Mouse (Mus musculus) spleen, adult 12 weeks (tissue): Measurements from ENCODE around the gene Dennd6a.

ENCODE experiments used
- DNase-seq: peaks from one replicate; pipeline ENCODE4 v3.0.0; 2022; ENCODE audit warnings: low spot score

The Dennd6a gene

GRCm38 (mm10) chr14:26571951-26572675 is 1.5 kb upstream of the Dennd6a start:
- no peak for DNase-seq

DNA sequence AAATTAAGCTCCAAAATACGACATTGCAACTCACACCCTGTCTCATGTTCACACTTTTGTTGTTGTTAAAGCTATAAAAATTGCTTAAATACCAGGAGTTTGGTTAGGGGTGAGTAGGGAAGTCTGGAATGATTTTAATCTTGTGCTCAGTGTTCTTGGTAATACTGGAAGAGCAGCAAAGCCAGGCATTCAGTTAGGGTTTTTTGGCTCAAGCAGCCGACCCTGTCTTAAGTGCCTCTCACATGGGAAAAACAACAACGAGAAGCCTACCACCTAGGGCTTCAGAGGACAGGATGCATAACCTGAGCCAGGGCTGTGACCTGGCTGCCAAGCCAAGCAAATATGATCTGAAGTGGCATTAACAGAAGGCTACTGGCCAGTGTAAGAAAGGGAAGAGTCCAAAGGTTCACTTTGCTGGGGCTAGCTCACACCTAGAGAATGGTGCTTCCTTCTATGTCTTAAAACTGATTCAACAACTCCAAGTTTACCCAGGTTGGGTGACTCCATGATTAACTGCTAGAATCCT is 2.7 kb downstream of the Dennd6a start:
- DNase-seq, result no peak

GRCm38 (mm10) chr14:26578791-26579191 is 5.1 kb downstream of the Dennd6a start:
- DNase-seq, result no peak

- DNase-seq, result peak; percentile 90
Measured at GRCm38 (mm10) chr14:26579346-26580343, 6.0 kb downstream of the Dennd6a start.

- DNase-seq, result no peak
Measured at GRCm38 (mm10) chr14:26583645-26584044, 10.0 kb downstream of the Dennd6a start.

- DNase-seq, result no peak
Measured at GRCm38 (mm10) chr14:26587116-26587515, 13.5 kb downstream of the Dennd6a start.

DNA sequence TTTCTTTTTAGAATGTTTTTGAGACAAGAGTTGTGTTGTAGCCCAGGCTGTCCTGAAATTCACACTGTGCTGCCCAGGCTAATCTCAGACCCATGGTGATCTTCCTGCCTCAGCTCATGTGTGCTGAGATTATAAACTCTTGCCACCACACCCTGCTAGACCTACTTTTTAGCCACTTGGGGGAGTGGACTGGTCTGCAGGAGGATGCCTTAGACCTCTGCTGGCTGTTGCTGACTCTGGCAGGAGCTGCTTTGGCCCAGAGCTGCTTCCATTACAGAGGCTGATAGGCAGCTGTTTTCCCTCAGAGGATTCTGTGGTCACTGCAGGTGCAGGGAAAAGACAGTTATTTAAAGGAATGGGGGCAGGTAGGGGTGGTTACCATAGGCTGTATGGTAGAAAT is 17.7 kb downstream of the Dennd6a start:
- no peak for DNase-seq

DNA sequence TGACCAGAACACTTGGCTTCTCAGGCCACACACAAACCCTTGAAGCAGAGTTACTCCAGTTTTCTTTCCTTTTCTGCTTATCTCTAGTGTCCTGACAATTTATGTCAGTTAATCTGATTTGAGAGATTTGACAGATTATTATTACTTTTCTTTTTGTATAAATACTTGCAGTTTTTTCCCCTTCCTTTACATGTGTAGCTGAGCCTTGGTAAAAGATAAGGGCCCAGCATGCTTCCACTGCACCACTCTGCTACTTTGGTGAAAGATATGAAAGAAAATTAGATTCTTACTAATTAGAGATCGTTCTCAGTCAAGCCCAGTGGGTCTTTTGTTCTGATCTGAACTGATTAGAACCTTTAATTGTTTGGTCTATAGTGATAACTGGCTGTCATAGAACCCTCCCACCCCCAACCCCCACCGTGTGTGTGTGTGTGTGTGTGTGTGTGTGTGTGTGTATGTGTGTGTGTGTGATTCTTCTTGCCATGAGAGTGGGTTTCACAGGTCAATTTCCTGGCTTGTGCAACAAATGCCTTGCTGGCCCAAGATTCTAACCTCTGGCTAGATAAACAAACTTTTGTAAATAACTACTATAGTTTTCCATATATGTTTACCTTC is 19.7 kb downstream of the Dennd6a start:
- DNase-seq, result no peak

- no peak for DNase-seq
Measured at GRCm38 (mm10) chr14:26595167-26595566, 21.5 kb downstream of the Dennd6a start.

GRCm38 (mm10) chr14:26595695-26596365 is 22.2 kb downstream of the Dennd6a start:
- DNase-seq, result no peak

GRCm38 (mm10) chr14:26605354-26605753 is 31.7 kb downstream of the Dennd6a start:
- DNase-seq, result no peak

DNA sequence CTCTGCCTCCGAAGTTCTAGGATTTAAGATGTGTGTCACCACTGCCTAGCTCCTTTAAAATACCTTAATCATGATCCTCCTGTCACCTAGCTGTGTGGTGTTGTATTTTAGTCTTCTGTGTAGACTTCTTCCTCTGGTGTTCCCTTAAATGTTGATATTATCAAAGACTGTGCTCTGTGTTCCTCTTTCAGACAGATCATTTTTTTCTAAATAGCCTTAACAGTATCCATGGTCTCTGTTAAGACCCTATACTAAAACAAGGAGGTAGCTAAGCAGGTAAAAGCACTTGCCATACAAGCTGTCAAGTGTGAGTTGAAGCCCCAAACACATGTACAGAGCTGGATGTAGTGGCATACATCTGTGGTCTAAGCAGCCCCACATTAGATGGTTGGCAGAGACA is 36.0 kb downstream of the Dennd6a start:
- no peak for DNase-seq

DNA sequence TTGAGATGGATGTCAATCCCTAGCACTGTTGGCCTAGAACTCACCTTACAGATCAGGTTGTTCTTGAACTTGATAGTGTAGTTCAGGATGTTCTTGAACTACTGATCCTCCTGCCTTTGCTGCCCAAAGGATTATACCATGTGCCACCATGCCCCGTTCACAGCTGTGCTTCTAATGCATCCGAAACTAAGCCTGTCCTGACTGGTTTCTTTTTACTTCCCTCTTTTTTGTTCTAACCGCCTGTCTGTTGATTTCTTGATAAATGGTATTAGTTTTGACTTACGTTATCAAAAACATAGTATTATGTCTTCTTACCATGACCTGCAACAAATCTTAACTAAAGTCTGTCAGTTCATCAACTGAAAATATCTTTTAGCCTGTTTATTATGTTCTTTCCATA is 37.0 kb downstream of the Dennd6a start:
- no peak for DNase-seq

- DNase-seq, result no peak
Measured at GRCm38 (mm10) chr14:26625301-26625700, 51.6 kb downstream of the Dennd6a start.

GRCm38 (mm10) chr14:26626605-26627140 is 53.0 kb downstream of the Dennd6a start:
- no peak for DNase-seq

DNA sequence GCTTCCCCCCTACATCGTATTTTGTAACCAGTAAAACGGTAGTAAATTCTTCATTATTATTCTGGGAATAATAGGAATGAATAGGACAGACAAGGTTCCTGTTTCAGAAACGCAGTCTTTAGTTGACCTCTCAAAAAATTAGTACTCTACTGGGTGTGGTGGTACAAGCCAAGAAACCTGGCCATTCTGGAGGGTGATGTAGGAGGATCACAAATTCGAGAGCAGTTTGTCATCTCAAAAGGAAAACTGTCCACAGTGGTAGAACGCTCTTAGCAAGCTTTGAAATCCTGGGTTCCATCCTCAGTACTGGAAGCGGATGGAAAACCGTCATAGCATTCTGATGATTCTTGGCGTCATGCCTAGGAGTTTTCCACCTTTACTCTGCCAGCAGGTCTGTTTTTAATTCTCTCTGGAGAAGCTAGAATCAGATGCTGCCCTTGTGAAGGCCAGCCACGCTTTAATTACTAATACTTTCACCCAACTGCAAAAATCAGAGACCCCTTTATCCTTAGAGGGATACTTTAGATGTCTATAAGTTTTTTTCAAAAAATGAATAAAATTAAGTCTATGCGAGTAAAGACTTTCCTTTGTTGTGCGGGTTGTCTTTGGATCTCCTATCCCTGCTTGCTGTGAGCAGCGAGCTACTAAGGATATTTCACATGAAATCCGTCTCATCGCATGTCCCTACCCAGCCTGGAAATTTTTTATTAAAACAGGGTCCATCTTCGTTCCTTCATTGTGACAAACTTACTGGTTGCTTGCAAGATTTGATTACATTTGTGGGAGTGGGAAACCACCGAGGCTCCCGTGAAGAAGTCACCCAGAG is 63.6 kb downstream of the Dennd6a start:
- DNase-seq, result no peak

DNA sequence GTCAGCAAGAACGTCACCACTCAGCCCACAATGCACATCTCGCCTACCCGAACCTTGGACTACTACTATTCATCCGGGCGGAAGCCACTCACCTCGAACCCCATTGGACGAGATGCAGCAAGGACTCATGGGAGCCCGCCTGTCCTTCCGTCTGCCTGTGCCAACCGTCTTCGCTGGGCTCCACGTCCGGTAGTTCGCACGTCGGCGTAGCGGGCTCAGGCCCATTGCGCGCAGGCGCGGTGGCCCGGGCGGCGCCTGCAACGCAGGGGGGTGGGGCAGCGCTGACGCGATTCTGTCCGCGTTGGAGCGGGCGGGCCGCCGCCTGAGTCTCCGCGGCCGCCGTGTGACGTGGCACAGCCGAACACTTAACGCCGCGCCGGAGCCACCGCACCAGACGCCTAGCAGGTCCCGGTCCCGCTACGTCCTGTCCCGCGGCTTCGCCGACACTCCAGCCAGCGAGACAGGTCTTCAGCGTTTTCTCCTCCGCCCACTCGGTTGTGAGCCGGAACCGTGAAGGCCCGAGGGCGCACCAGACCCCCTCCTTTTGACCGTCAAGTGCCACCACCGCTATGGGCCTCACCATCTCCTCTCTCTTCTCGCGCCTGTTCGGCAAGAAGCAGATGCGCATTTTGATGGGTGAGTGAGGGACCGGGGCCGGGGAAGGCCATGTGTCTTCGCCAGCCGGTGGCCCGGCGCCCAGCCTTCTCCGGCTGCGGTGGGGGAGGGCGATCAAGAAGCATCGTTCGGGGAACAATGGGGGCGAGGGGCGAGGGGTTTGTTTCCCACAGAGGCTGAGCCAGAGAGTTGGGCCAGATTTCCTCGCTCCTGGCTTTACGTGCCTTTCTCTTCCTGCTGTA is 64.4 kb downstream of the Dennd6a start, which contains the start of gene Arf4:
Gene Arf4, plus strand, starts transcription at position 224 of the 857 bp plus-strand sequence.
- peak; percentile 96 for DNase-seq

- peak; percentile 49 for DNase-seq
Measured at GRCm38 (mm10) chr14:26638708-26639084, 65.0 kb downstream of the Dennd6a start.

DNA sequence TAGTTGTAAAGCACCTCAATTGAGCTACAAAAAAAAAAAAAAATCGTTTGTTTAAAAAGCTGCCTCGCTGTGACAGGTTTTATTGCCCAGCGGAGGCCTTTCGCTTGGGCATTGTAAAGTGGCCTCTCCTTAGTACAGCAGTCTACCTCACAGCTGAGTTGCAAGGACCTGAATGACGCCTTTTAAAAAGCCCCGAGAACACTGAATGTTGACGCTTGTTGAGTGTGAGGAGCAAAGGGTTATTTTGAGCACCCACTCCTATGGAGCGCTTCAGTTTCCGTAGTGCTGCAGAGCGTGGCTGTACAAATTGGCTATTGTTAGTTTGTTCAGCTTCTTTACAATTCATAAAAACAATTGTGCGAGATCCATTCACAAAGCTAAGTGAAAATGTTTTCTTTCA is 65.6 kb downstream of the Dennd6a start:
- no peak for DNase-seq

GRCm38 (mm10) chr14:26639961-26640360 is 66.3 kb downstream of the Dennd6a start:
- DNase-seq, result no peak
